Comparison of ENCODE assay signal across 29 mouse cellular contexts in genomic region chr15:87783331-87783730, GRCm38 (mm10).
"Had no signal": no experiment of that assay in that cellular context is flagged by ENCODE, and none has a peak within 500 bp of the region (broad histone marks: within the 10 kb centered on the region; RNA-seq: fewer than 3 reads in every experiment).

No protein-coding gene starts in this region.

- H3K9me3 ChIP-seq: heart, embryonic 12.5 days; heart, embryonic 13.5 days; heart, embryonic 15.5 days; hindbrain, embryonic 10.5 days; hindbrain, embryonic 12.5 days; hindbrain, embryonic 13.5 days; hindbrain, embryonic 15.5 days; intestine, embryonic 15.5 days; kidney, embryonic 15.5 days had no signal

- H3K27me3 ChIP-seq: heart, embryonic 12.5 days; heart, embryonic 13.5 days; heart, embryonic 15.5 days; hindbrain, embryonic 12.5 days; hindbrain, embryonic 13.5 days; hindbrain, embryonic 15.5 days; intestine, embryonic 15.5 days; kidney, embryonic 15.5 days had no signal

- H3K36me3 ChIP-seq: heart, embryonic 12.5 days; heart, embryonic 13.5 days; heart, embryonic 15.5 days; hindbrain, embryonic 10.5 days; hindbrain, embryonic 12.5 days; hindbrain, embryonic 13.5 days; hindbrain, embryonic 15.5 days; intestine, embryonic 15.5 days; kidney, embryonic 15.5 days had no signal

- H3K4me1 ChIP-seq: heart, embryonic 12.5 days; heart, embryonic 13.5 days; heart, embryonic 15.5 days; hindbrain, embryonic 12.5 days; hindbrain, embryonic 13.5 days; hindbrain, embryonic 15.5 days; intestine, embryonic 15.5 days; kidney, embryonic 15.5 days had no signal

- H3K4me3 ChIP-seq: heart, embryonic 12.5 days; heart, embryonic 13.5 days; heart, embryonic 15.5 days; hindbrain, embryonic 10.5 days; hindbrain, embryonic 12.5 days; hindbrain, embryonic 13.5 days; hindbrain, embryonic 15.5 days; intestine, embryonic 15.5 days; kidney, embryonic 15.5 days; layer of hippocampus, adult 2 months; left cerebral cortex, adult 2 months had no signal

- H3K27ac ChIP-seq: heart, embryonic 13.5 days; heart, embryonic 15.5 days; hindbrain, embryonic 10.5 days; hindbrain, embryonic 12.5 days; hindbrain, embryonic 13.5 days; hindbrain, embryonic 14.5 days; hindbrain, embryonic 15.5 days; hindbrain, postnatal 0 days; intestine, embryonic 15.5 days; kidney, embryonic 15.5 days; kidney, postnatal 0 days; layer of hippocampus, adult 2 months; left cerebral cortex, adult 2 months had no signal

- DNase-seq: heart, postnatal 10 days; heart, postnatal 14 days; heart, postnatal 4 days; kidney, adult 11 months; kidney, adult 18-20 months; kidney, adult 2 months; kidney, adult 8-10 months; kidney, adult 9 months; kidney, postnatal 10 days; kidney, postnatal 14 days; kidney, postnatal 25 days; kidney, postnatal 36 days; kidney, postnatal 4 days; layer of hippocampus, adult 9-11 months; layer of hippocampus, postnatal 36 days had no signal
